Mouse (Mus musculus): Measurements from ENCODE around the gene Esrrg. TPM values are rescaled to one million over a fixed set of nuclear protein-coding genes. Genes with fewer than 3 reads are reported as not detected.

Esrrg gene
- total RNA-seq, 1 experiment from 2014 or later = not detected

- no peak for ATAC-seq (replicated peaks; ENCODE audit: low read depth, poor library complexity, severe bottlenecking)
Measured at GRCm38 (mm10) chr1:187762641-187763450, 154.3 kb downstream of the Esrrg start.

- no peak for ATAC-seq (replicated peaks; ENCODE audit: low read depth, poor library complexity, severe bottlenecking)
Measured at GRCm38 (mm10) chr1:187763451-187763755, 154.8 kb downstream of the Esrrg start.

DNA sequence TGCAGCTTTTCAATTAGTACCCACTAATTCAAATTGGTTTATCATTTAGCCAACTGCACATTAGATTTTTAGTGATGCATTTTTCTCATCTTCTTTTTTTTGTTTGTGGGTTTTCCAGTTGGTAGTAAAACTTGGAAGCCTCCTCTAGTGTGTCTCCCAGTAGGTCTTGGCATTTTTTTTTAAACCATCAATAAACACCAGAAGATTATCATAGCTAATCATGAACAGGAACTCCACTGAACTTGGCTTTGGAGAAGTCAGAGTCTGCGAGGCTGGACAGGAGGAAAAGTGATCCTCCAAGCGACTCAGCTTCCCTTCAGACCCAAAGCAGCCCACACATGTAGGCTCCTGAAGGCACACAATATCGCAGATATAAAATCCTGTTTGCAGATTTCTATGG lies 155.2 kb downstream of the Esrrg start:
- ATAC-seq (replicated peaks; ENCODE audit: low read depth, poor library complexity, severe bottlenecking) = no peak

- no peak for ATAC-seq (replicated peaks; ENCODE audit: low read depth, poor library complexity, severe bottlenecking)
Measured at GRCm38 (mm10) chr1:187765577-187765976, 157.0 kb downstream of the Esrrg start.

GRCm38 (mm10) chr1:187767355-187767754 lies 158.8 kb downstream of the Esrrg start:
- no peak for ATAC-seq (replicated peaks; ENCODE audit: low read depth, poor library complexity, severe bottlenecking)

DNA sequence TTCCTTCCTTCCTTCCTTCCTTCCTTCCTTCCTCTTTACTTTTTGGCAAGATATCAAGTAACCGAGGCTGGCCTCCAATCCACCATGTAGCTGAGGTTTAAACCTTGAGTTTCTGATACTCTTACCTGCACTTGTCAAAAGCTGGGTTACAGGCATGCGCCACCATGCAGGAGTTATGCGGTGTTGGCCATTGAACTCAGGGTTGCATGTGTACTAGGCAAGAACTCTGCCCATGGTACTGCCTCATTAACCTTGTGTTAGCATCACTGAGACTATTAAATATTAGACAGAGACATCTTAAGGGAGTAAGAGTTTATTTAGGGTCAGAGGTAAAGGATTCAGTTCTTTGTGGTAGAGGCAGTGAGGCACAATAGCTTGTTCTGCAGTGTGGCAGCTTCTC lies 161.6 kb downstream of the Esrrg start:
- no peak for ATAC-seq (replicated peaks; ENCODE audit: low read depth, poor library complexity, severe bottlenecking)

DNA sequence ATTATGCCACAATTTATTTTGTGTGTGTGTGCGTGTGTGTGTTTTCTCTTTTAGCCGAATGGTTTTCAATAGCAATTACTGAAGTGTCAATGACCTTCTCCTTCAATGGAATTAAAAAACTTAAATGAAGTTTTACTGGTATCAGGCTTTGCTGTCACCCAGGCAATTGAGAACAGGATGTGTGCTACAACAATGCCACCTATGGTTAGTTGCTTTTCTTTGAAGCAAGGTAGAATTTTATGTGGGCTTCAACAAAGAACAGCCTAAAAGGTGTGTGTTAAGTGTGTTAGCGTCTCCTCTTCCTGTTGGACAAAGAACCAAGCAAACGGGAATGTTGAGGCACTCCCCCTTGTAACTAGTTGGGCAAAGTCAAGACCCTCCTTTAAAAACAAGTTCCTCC lies 162.5 kb downstream of the Esrrg start:
- no peak for ATAC-seq (replicated peaks; ENCODE audit: low read depth, poor library complexity, severe bottlenecking)

DNA sequence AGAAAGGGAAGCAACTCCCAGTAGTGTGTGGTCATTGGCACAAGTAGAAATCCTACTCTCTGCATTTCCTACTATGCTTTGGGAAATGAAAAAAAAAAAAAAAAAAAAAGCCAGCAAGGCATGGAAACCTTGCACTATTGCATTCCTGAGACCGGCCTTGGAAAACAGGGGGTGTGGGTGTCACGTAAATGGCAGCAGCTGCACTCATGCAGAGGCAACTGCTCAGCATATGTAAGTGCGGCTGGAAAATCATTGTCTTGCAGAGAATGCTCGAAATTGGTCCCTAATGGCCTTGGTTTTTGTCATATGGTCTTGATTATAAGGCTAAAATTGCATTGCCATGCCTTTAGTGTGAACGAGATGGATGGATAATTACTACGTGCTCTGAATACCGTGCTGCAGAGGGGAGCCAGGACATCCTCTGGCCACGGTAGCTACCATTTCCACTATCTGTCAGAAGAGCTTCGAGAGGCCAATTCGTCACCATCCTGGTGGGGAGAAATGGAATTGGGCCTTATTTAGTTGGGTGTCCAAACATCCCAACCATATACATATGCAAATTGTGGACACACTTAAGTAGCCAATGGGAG lies 171.1 kb downstream of the Esrrg start:
- ATAC-seq (replicated peaks; ENCODE audit: low read depth, poor library complexity, severe bottlenecking) = no peak

DNA sequence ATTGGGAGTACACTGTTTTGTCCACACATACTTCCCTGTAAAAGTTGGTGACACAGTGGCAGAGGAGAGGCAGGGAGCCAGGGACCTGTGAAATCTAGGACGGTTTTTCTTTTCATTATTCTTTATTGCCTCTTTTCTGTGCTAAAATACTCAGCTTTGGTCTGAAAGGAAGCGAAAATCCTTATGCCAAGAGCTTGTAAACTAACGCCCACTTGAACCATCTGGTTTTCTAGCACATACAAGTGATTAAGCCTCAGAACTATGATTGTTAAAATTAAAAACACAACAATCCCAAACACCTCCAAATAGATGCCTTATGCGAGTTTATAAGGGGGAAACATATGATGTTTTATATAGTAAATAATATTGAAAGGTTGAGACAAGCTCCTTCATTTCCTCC lies 176.6 kb downstream of the Esrrg start:
- ATAC-seq (replicated peaks; ENCODE audit: low read depth, poor library complexity, severe bottlenecking) = no peak

- ATAC-seq (replicated peaks; ENCODE audit: low read depth, poor library complexity, severe bottlenecking) = no peak
Measured at GRCm38 (mm10) chr1:187787055-187788016, 178.7 kb downstream of the Esrrg start.

- ATAC-seq (replicated peaks; ENCODE audit: low read depth, poor library complexity, severe bottlenecking) = no peak
Measured at GRCm38 (mm10) chr1:187794240-187794930, 185.8 kb downstream of the Esrrg start.

- ATAC-seq (replicated peaks; ENCODE audit: low read depth, poor library complexity, severe bottlenecking) = no peak
Measured at GRCm38 (mm10) chr1:187795551-187795950, 187.0 kb downstream of the Esrrg start.

DNA sequence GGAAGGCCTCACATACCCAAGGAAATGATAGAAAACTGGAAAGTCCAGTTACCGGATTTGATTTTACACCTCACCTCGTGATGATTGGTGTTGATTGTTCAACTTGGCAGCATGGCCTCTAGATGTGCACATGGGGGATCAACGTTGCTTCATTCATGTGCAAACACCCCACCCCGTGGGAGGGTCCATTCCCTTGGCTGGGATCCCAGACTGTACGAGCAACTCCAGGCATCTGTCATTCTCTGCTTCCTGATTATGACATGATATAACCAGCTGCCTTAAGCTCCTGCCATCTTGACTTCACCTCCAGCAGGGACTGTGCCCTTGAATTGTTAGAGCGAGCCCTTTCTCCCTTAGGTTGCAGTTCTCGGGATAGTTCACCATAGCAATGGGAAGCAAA lies 190.7 kb downstream of the Esrrg start:
- ATAC-seq (replicated peaks; ENCODE audit: low read depth, poor library complexity, severe bottlenecking) = no peak

- no peak for ATAC-seq (replicated peaks; ENCODE audit: low read depth, poor library complexity, severe bottlenecking)
Measured at GRCm38 (mm10) chr1:187800761-187801160, 192.2 kb downstream of the Esrrg start.

- no peak for ATAC-seq (replicated peaks; ENCODE audit: low read depth, poor library complexity, severe bottlenecking)
Measured at GRCm38 (mm10) chr1:187803566-187803965, 195.0 kb downstream of the Esrrg start.

GRCm38 (mm10) chr1:187803997-187804396 lies 195.4 kb downstream of the Esrrg start:
- ATAC-seq (replicated peaks; ENCODE audit: low read depth, poor library complexity, severe bottlenecking) = no peak

GRCm38 (mm10) chr1:187805001-187805400 lies 196.4 kb downstream of the Esrrg start:
- no peak for ATAC-seq (replicated peaks; ENCODE audit: low read depth, poor library complexity, severe bottlenecking)

- no peak for ATAC-seq (replicated peaks; ENCODE audit: low read depth, poor library complexity, severe bottlenecking)
Measured at GRCm38 (mm10) chr1:187807477-187808390, 199.1 kb downstream of the Esrrg start.

- no peak for ATAC-seq (replicated peaks; ENCODE audit: low read depth, poor library complexity, severe bottlenecking)
Measured at GRCm38 (mm10) chr1:187808391-187808922, 199.9 kb downstream of the Esrrg start.

Data from common myeloid progenitor, adult 5-6 weeks (primary cell).